Mouse (Mus musculus) left cerebral cortex, adult 9 months (tissue): ENCODE measurements around the gene Efcab2.
"Not testable (repeated sequence)": the region's sequence is repeated elsewhere in the genome, so short reads cannot be mapped to it uniquely, and the experiment has no call there.

Experiments
- DNase-seq, 2 experiments: peaks; one replicate each; pipeline ENCODE4 v3.0.0; 2022; ENCODE audit warnings: low spot score in 2 of 2

Efcab2 gene

GRCm38 (mm10) chr1:178401960-178402359, 3.9 kb upstream of the Efcab2 start:
- DNase-seq: no peak

DNA sequence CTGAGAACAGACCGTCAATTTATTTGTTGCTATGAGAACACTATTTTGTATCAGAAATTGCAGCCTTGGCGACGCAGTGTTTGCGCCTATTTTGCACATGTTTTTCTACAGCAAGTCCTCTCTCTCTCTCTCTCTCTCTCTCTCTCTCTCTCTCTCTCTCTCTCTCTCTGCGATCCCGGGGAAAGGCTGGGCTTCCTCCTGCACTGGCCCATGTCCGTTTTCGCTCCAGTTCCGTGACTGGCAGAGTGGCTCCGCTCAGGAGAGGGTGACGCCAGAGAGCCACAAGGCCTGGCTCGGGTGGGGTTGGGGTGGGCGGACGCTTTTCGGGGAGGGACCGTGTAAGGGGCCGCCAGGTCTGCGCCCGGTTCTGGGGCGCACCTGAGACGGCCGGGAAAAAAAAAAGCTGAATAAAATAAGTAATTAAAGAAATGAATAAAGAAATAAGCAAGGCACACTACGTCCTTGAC, 407 bp upstream of the Efcab2 start:
- peak; percentile 42 to 74 for DNase-seq

GRCm38 (mm10) chr1:178406765-178407645, 1.1 kb downstream of the Efcab2 start:
- no peak for DNase-seq

DNA sequence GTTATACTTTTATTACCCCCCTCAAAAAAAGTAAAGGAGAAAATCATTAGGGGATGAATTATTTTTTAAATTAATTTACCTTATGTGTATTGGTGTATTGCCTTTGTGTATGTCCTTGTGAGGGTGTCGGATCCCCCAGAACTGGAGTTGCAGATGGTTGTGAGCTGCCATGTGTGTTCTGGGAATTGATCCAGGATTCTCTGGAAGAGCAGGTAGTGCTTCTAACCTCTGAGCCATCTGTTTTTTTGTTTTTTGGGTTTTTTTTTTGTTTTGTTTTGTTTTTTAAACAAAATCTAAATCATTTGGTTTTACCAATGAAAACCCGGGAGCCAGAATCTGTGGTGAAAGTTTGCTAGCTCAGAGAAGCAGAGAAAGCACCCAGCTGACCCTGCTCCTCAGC, 1.8 kb downstream of the Efcab2 start:
- no peak for DNase-seq

DNA sequence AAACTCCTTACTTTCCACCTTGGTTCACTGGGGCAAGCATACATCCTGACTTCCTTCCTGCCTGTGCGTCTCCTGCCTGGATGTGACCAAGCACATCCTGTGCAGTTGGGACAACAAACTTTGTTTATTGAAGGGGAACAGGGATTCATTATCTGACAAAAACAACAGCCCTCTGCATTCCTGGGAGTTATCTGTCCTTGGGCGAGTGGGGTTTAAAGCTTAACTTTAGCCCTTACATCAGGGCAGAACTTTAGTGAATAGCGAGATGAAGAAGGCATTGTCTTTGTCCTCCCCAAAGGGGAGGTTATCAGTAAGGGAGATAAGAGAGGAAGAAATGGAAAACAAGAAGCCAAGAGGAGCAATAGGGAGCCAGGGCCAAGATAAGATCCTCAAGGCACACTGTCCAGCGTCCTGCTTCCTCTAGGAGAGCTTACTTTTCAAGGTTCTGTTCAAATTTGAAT, 3.0 kb downstream of the Efcab2 start:
- no peak for DNase-seq

DNA sequence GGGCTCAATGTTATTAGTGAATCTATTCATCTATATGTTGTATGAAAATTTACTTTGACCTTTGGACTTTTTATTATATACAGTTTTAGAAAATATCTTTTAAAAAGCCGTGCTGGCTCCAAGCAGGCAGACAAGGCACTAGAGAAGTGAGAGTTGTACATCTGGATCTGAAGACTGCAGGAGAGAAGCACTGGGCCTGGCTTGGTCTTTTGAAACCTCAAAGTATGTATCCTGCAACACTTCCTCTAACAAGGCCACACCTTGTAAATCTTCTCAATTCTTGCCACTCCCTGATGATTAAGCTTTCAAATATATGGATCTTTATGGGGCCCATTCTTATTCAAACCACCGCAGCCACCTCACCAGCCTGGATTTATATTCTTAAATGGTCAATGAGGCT, 7.5 kb downstream of the Efcab2 start:
- not testable (repeated sequence) for DNase-seq

DNA sequence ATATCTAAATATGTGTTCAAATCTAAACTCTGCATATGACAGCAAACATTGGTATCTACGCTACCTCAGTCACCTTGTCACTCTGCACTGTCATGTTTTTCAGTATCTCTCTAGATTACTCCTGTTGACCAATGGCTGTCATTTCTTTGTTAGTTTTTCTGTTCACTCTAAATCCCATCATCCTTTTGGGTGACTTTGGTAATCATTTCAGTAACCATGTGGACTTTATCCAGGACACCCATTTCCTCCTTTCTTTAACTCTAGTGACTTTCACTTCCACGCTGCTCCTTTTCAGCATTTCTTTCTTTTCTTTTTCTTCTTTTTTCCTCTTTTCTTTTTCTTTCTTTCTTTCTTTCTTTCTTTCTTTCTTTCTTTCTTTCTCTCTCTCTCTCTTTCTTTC, 13.7 kb downstream of the Efcab2 start:
- DNase-seq: no peak

GRCm38 (mm10) chr1:178423662-178424061, 17.8 kb downstream of the Efcab2 start:
- no peak for DNase-seq

DNA sequence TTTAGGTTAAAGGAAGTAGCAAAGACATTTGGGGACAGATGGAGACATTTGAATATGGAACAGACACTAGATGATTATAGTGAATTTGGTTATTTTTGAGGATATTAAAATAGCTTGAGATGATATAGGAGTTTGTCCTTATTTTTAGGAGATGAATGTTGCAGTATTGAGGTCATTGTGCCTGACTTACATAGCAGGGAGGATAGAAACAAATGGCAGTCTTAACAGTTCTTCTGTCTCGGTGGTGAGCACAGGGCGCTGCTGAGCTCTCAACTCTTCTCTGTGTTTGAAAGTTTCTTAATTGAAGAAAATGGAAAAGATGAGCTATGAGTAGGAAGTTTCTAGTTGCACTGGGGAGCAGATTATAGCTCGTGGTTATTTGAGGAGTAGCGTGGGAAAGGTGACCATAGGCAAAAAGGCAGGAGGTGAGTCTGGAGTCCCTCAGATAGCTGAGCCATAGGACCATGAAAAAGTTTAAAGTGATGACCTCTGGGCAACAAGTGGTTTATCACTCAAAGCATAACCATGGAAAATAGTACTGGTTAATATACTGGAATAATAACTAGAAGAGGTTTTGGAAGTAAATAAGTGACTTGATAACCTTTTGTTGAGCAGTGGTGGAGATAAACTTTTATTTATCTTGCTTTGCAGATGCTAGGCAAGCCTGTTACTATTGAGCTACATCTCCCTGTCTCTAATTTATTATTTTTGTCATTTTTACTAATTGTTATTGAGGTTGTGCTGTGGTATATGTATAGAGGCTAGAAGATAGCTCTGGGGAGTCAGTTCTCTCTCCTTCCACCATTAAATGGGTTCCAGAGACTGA, 25.9 kb downstream of the Efcab2 start:
- DNase-seq: no peak

- DNase-seq: no peak
Measured at GRCm38 (mm10) chr1:178433619-178434018, 27.7 kb downstream of the Efcab2 start.

- DNase-seq: no peak
Measured at GRCm38 (mm10) chr1:178444407-178444806, 38.5 kb downstream of the Efcab2 start.

DNA sequence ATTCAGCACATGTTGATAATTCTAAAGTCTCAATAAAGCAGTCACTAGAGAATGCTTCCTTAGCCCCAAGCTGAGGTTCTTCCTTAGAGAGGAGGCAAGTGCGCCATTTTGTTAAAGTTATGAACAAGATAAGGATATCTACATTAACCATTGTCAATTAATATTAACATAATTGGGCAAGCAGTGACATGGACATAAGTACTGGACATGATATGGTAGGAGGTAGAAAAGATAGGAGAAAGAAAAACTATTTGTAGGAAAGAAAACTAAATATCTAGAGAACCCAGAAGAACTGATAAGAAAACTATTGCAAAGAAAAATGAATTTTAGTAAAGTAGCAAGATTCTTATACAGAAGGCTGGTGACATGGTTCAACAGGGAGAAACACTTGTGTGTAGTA, 41.2 kb downstream of the Efcab2 start:
- DNase-seq: no peak

GRCm38 (mm10) chr1:178448271-178448744, 42.4 kb downstream of the Efcab2 start:
- peak in 1 of 2 experiments; percentile 15 for DNase-seq

DNA sequence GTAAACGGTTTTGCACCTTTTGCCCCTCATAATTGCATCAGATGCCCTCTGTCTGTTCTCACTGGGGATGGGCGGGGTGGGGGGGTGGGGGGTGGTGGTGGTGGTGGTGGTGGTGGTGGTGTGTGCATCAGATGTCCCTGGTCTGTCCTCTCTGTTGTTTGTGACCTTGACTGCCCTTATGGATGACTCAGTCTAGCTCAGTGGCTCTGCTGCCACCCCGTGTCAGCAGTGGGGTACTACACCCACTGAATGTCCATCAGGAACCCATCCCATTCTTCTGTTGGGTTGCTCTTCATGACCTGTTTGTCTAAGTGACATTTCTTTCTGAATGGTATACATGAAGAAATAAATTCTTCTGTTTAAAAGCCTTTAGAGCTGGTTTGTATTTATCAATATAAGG, 43.3 kb downstream of the Efcab2 start:
- peak in 1 of 2 experiments; percentile 80 for DNase-seq

DNA sequence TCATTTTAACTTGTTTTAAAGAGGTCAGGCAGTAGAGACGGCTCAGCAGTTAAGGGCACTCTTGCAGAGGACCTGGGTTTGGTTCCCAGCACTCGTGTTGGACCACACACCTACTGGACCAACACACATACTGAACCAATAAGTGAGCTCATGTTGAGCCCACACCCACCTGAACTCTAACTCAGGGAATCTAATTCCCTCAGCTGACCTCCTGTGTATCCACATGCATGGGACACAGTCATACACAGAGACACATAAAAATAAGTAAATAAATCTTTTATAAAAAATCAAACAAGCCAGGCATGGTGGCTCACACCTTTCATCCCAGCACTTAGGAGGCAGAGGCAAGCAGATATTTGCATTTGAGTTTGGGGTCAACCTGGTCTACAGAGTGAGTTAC, 44.0 kb downstream of the Efcab2 start:
- no peak for DNase-seq

GRCm38 (mm10) chr1:178454125-178454524, 48.2 kb downstream of the Efcab2 start:
- peak in 1 of 2 experiments; percentile 12 for DNase-seq

GRCm38 (mm10) chr1:178455120-178455519, 49.2 kb downstream of the Efcab2 start:
- no peak for DNase-seq

- DNase-seq: no peak
Measured at GRCm38 (mm10) chr1:178458029-178458428, 52.1 kb downstream of the Efcab2 start.

- peak; percentile 23 to 89 for DNase-seq
Measured at GRCm38 (mm10) chr1:178463712-178464111, 57.8 kb downstream of the Efcab2 start.

- DNase-seq: no peak
Measured at GRCm38 (mm10) chr1:178464140-178464539, 58.3 kb downstream of the Efcab2 start.

DNA sequence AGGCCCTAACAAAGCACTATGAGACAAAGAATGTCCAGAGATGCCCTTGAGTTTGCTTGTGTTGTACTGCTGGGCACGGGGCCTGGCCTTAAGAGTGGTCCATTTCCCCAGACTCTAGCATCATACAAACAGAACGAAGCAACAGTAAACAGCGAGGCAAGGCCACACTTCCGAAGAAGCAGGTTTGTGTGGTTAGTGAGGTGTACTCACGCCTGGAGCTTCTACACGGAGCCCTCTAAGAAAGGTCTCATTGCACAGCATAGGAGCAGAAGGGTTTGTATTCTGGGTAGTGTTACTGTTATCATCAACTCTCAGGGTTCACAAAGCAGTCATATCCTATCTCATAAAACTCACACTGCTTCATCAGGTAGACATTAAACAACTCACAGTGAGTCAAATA, 61.7 kb downstream of the Efcab2 start:
- DNase-seq: no peak

GRCm38 (mm10) chr1:178468280-178468679, 62.4 kb downstream of the Efcab2 start:
- DNase-seq: peak in 1 of 2 experiments; percentile 26
